Mouse (Mus musculus): Measurements from ENCODE around the gene D1Pas1. TPM values are rescaled to one million over a fixed set of nuclear protein-coding genes. Genes with fewer than 3 reads are reported as not detected.

The D1Pas1 gene
- polyA plus RNA-seq, 1 experiment from 2014 or later = 0.28 TPM

GRCm38 (mm10) chr1:186980503-186980902 is 13.3 kb downstream of the D1Pas1 start:
- no peak for ATAC-seq (ENCODE audit: low FRiP score)
- no peak overlapping the region for H3K9ac ChIP-seq

GRCm38 (mm10) chr1:186985131-186985530 is 17.9 kb downstream of the D1Pas1 start:
- Histone ChIP-seq H3K4me2 (replicated peaks) (no peak overlapping the region), H3K4me3 (replicated peaks; ENCODE audit: low read length) (no peak overlapping the region), H3K36me3 (replicated peaks; ENCODE audit: control insufficient read depth, insufficient read depth) (no peaks in the 10 kb centered on the region), H3K9me3 (ENCODE audit: control insufficient read depth, low read length) (no peaks in the 10 kb centered on the region), H3K27me3 (ENCODE audit: control insufficient read depth, insufficient read depth, low read length) (no peaks in the 10 kb centered on the region), H3K9ac (no peak overlapping the region), H3K4me1 (replicated peaks; ENCODE audit: control insufficient read depth, insufficient read depth, low read length) (peaks cover 9% of the 10 kb centered on the region), H3K27ac (no peak overlapping the region)
- DNase-seq (ENCODE audit: low spot score) (no peak), ATAC-seq (ENCODE audit: low FRiP score) (no peak)
- WGBS = 87% methylated on average over 11 of the region's 11 CpGs

More at GRCm38 (mm10) chr1:186980503-186980902, 13.3 kb downstream of the D1Pas1 start:
- Histone ChIP-seq H3K36me3 (replicated peaks; ENCODE audit: control insufficient read depth, insufficient read depth) (no peaks in the 10 kb centered on the region), H3K9me3 (ENCODE audit: control insufficient read depth, low read length) (no peaks in the 10 kb centered on the region), H3K4me1 (replicated peaks; ENCODE audit: control insufficient read depth, insufficient read depth, low read length) (peaks cover 16% of the 10 kb centered on the region), H3K4me3 (replicated peaks; ENCODE audit: low read length) (no peak overlapping the region), H3K27ac (no peak overlapping the region), H3K4me2 (replicated peaks) (no peak overlapping the region), H3K27me3 (ENCODE audit: control insufficient read depth, insufficient read depth, low read length) (no peaks in the 10 kb centered on the region)
- DNase-seq (ENCODE audit: low spot score) = no peak
- WGBS = 42% methylated on average over 9 of the region's 9 CpGs

- Histone ChIP-seq H3K9ac (no peak overlapping the region), H3K4me2 (replicated peaks) (no peak overlapping the region), H3K4me3 (replicated peaks; ENCODE audit: low read length) (no peak overlapping the region), H3K27ac (no peak overlapping the region), H3K9me3 (ENCODE audit: control insufficient read depth, low read length) (no peaks in the 10 kb centered on the region), H3K36me3 (replicated peaks; ENCODE audit: control insufficient read depth, insufficient read depth) (no peaks in the 10 kb centered on the region), H3K27me3 (ENCODE audit: control insufficient read depth, insufficient read depth, low read length) (no peaks in the 10 kb centered on the region), H3K4me1 (replicated peaks; ENCODE audit: control insufficient read depth, insufficient read depth, low read length) (no peaks in the 10 kb centered on the region)
- ATAC-seq (ENCODE audit: low FRiP score) (no peak), DNase-seq (ENCODE audit: low spot score) (no peak)
- WGBS = 76% methylated on average over 9 of the region's 9 CpGs
These were observed 18.9 kb downstream of the D1Pas1 start for GRCm38 (mm10) chr1:186986086-186986485.

- Histone ChIP-seq H3K9me3 (ENCODE audit: control insufficient read depth, low read length) (no peaks in the 10 kb centered on the region), H3K36me3 (replicated peaks; ENCODE audit: control insufficient read depth, insufficient read depth) (no peaks in the 10 kb centered on the region), H3K27ac (no peak overlapping the region), H3K4me3 (replicated peaks; ENCODE audit: low read length) (no peak overlapping the region), H3K4me2 (replicated peaks) (no peak overlapping the region), H3K4me1 (replicated peaks; ENCODE audit: control insufficient read depth, insufficient read depth, low read length) (no peaks in the 10 kb centered on the region), H3K9ac (no peak overlapping the region), H3K27me3 (ENCODE audit: control insufficient read depth, insufficient read depth, low read length) (no peaks in the 10 kb centered on the region)
- 79% methylated on average over 8 of the region's 8 CpGs for WGBS
- no peak for ATAC-seq (ENCODE audit: low FRiP score)
- no peak for DNase-seq (ENCODE audit: low spot score)
These were observed 19.3 kb downstream of the D1Pas1 start for GRCm38 (mm10) chr1:186986506-186986905.

- Histone ChIP-seq H3K4me1 (replicated peaks; ENCODE audit: control insufficient read depth, insufficient read depth, low read length) (no peaks in the 10 kb centered on the region), H3K4me2 (replicated peaks) (no peak overlapping the region), H3K4me3 (replicated peaks; ENCODE audit: low read length) (no peak overlapping the region), H3K9me3 (ENCODE audit: control insufficient read depth, low read length) (no peaks in the 10 kb centered on the region), H3K27ac (no peak overlapping the region), H3K36me3 (replicated peaks; ENCODE audit: control insufficient read depth, insufficient read depth) (no peaks in the 10 kb centered on the region), H3K9ac (no peak overlapping the region), H3K27me3 (ENCODE audit: control insufficient read depth, insufficient read depth, low read length) (no peaks in the 10 kb centered on the region)
- DNase-seq (ENCODE audit: low spot score) (peak; percentile 28), ATAC-seq (ENCODE audit: low FRiP score) (no peak)
- 33% methylated on average over 9 of the region's 9 CpGs for WGBS
These were observed 21.1 kb downstream of the D1Pas1 start for GRCm38 (mm10) chr1:186988281-186988682.

GRCm38 (mm10) chr1:186988822-186989221 is 21.6 kb downstream of the D1Pas1 start:
- no peaks in the 10 kb centered on the region for H3K4me1 ChIP-seq (replicated peaks; ENCODE audit: control insufficient read depth, insufficient read depth, low read length)
- ATAC-seq (ENCODE audit: low FRiP score) (no peak), DNase-seq (ENCODE audit: low spot score) (no peak)
- H3K36me3 ChIP-seq (replicated peaks; ENCODE audit: control insufficient read depth, insufficient read depth) = no peaks in the 10 kb centered on the region
- no peak overlapping the region for H3K27ac ChIP-seq
- no peaks in the 10 kb centered on the region for H3K27me3 ChIP-seq (ENCODE audit: control insufficient read depth, insufficient read depth, low read length)
- no peaks in the 10 kb centered on the region for H3K9me3 ChIP-seq (ENCODE audit: control insufficient read depth, low read length)
- H3K9ac ChIP-seq = no peak overlapping the region
- no peak overlapping the region for H3K4me3 ChIP-seq (replicated peaks; ENCODE audit: low read length)
- 80% methylated on average over 4 of the region's 4 CpGs for WGBS
- no peak overlapping the region for H3K4me2 ChIP-seq (replicated peaks)

GRCm38 (mm10) chr1:186991473-186991872 is 24.3 kb downstream of the D1Pas1 start:
- no peak overlapping the region for H3K9ac ChIP-seq
- no peaks in the 10 kb centered on the region for H3K4me1 ChIP-seq (replicated peaks; ENCODE audit: control insufficient read depth, insufficient read depth, low read length)
- H3K4me2 ChIP-seq (replicated peaks) = no peak overlapping the region
- no peak overlapping the region for H3K4me3 ChIP-seq (replicated peaks; ENCODE audit: low read length)
- H3K36me3 ChIP-seq (replicated peaks; ENCODE audit: control insufficient read depth, insufficient read depth) = no peaks in the 10 kb centered on the region
- ATAC-seq (ENCODE audit: low FRiP score) (no peak), DNase-seq (ENCODE audit: low spot score) (no peak)
- no peaks in the 10 kb centered on the region for H3K27me3 ChIP-seq (ENCODE audit: control insufficient read depth, insufficient read depth, low read length)
- H3K9me3 ChIP-seq (ENCODE audit: control insufficient read depth, low read length) = no peaks in the 10 kb centered on the region
- 42% methylated on average over 6 of the region's 6 CpGs for WGBS
- H3K27ac ChIP-seq = no peak overlapping the region

GRCm38 (mm10) chr1:186992113-186992512 is 24.9 kb downstream of the D1Pas1 start:
- Histone ChIP-seq H3K27me3 (ENCODE audit: control insufficient read depth, insufficient read depth, low read length) (no peaks in the 10 kb centered on the region), H3K27ac (no peak overlapping the region), H3K36me3 (replicated peaks; ENCODE audit: control insufficient read depth, insufficient read depth) (no peaks in the 10 kb centered on the region), H3K9ac (no peak overlapping the region), H3K4me1 (replicated peaks; ENCODE audit: control insufficient read depth, insufficient read depth, low read length) (no peaks in the 10 kb centered on the region), H3K9me3 (ENCODE audit: control insufficient read depth, low read length) (no peaks in the 10 kb centered on the region), H3K4me2 (replicated peaks) (no peak overlapping the region), H3K4me3 (replicated peaks; ENCODE audit: low read length) (no peak overlapping the region)
- no peak for ATAC-seq (ENCODE audit: low FRiP score)
- no peak for DNase-seq (ENCODE audit: low spot score)
- 94% methylated on average over 3 of the region's 3 CpGs for WGBS

GRCm38 (mm10) chr1:186997596-186998304 is 30.5 kb downstream of the D1Pas1 start:
- Histone ChIP-seq H3K27me3 (ENCODE audit: control insufficient read depth, insufficient read depth, low read length) (no peaks in the 10 kb centered on the region), H3K4me1 (replicated peaks; ENCODE audit: control insufficient read depth, insufficient read depth, low read length) (peaks cover 5% of the 10 kb centered on the region; the same call in 1 of the 2 replicates), H3K36me3 (replicated peaks; ENCODE audit: control insufficient read depth, insufficient read depth) (no peaks in the 10 kb centered on the region), H3K4me3 (replicated peaks; ENCODE audit: low read length) (no peak overlapping the region), H3K27ac (no peak overlapping the region), H3K4me2 (replicated peaks) (peak overlapping the region; percentile 10; the same call in 1 of the 2 replicates), H3K9me3 (ENCODE audit: control insufficient read depth, low read length) (no peaks in the 10 kb centered on the region), H3K9ac (no peak overlapping the region)
- DNase-seq (ENCODE audit: low spot score) (no peak), ATAC-seq (ENCODE audit: low FRiP score) (0 out of 2 replicates have a peak, but pooled peaks have one; percentile 27)
- WGBS = 42% methylated on average over 21 of the region's 21 CpGs

Measured in hindbrain, embryonic 14.5 days (tissue).